Mouse (Mus musculus): ENCODE data around the gene Rprml. TPM values are rescaled to one million over a fixed set of nuclear protein-coding genes. Genes with fewer than 3 reads are reported as not detected.
A peak's percentile ranks its signal among the peaks of the same experiment; 100 is the strongest.

The Rprml gene
- polyA plus RNA-seq, 1 experiment, result 6.9 TPM

DNA sequence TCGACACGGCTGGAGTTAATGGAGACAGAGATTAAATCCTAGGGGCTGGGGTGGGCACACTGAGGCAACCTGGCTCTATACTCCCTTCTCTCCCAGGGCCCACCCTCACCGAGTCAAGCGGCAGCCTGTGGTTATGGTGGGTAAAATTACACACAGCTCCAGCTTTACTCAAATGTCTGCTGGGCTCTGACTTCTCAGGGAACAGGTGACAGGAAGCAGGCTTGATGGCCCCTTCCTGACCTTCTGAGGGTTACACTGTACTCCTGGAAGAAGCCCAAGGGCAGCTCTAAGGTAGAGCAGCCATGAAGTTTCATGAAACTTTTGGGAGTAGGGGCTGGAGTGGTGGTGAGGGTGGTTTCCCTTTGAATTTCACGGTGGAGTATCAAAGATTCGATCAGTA lies 37.3 kb downstream of the Rprml start:
- DNase-seq, result no peak
- H3K27me3 ChIP-seq (ENCODE audit: control insufficient read depth, insufficient read depth, low read length), result no peaks in the 10 kb centered on the region; the same call in 1 of the 2 replicates
- 89% methylated on average over 6 of the region's 6 CpGs for WGBS
- peaks cover 4% of the 10 kb centered on the region; the same call in 1 of the 2 replicates for H3K4me1 ChIP-seq (ENCODE audit: control insufficient read depth, insufficient read depth, low read length)
- no peak overlapping the region for H3K27ac ChIP-seq (ENCODE audit: insufficient read depth, low read length)
- no peak overlapping the region for H3K4me3 ChIP-seq (replicated peaks; ENCODE audit: insufficient read depth, low read depth, low read length)
- no peak for TF ChIP-seq CTCF (IDR thresholded peaks at IDR 0.05; ENCODE audit: borderline replicate concordance, insufficient read depth, low read depth, low read length)
- no peak for TF ChIP-seq POLR2A (IDR thresholded peaks at IDR 0.05; ENCODE audit: borderline replicate concordance, insufficient read depth, low read length)

DNA sequence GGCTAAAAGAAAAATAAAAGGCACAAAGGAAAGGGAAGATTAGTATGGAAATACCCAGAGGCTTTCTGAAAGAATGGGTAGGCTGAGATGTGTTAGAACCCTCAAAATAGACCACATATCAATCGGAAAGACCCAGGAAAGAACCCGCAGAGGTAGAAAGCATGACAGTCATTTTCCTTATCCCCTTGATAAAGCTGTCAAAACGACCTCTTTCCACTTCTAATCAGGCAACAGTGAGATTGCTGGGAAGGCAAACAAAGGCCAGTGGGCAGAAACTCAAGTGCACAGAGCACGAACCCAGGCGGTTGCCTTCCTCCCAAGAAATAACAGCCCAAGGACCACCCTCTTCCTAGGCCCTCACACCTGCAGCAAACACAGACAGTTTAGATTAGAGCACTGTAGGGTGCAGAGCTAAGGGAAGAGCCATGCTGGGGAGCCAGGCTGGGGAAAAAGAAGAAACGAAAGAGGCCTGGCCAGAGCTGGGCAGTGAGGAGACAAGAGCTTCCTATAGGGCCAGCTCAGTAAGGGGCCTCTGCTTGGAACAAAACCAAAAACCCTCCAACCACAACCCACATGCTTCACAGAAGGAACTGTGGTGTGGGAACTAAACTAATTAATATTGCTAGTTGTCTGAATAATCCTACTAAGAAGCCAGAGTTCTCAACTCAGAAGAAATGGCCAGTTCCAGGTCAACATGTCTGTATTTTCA lies 39.1 kb downstream of the Rprml start:
- H3K4me1 ChIP-seq (ENCODE audit: control insufficient read depth, insufficient read depth, low read length), result peaks cover 4% of the 10 kb centered on the region; the same call in 1 of the 2 replicates
- H3K27ac ChIP-seq (ENCODE audit: insufficient read depth, low read length), result no peak overlapping the region
- no peaks in the 10 kb centered on the region; the same call in 1 of the 2 replicates for H3K27me3 ChIP-seq (ENCODE audit: control insufficient read depth, insufficient read depth, low read length)
- DNase-seq, result no peak
- WGBS, result 43% methylated on average over 6 of the region's 6 CpGs
- no peak overlapping the region for H3K4me3 ChIP-seq (replicated peaks; ENCODE audit: insufficient read depth, low read depth, low read length)
- TF ChIP-seq POLR2A (IDR thresholded peaks at IDR 0.05; ENCODE audit: borderline replicate concordance, insufficient read depth, low read length) (no peak), CTCF (IDR thresholded peaks at IDR 0.05; ENCODE audit: borderline replicate concordance, insufficient read depth, low read depth, low read length) (no peak)

DNA sequence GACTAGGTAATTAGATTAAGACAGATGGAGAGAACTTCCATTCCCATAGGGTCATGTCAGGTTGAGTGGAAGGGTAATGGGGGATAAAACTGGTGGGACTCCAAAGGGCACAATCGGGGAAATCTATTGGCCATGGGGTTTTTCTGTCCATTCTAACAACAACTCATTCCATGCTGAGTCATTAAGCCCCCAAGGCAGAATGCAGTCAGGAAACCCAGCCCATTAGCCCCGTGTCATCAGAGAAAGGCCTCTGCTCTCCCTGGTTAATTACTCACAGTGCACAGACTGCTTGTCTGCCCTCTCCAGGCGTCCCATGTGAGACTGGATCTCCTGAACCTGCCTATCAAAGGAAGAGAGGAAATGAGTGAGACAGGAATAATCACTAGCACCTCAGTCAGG lies 39.6 kb downstream of the Rprml start:
- DNase-seq, result no peak
- TF ChIP-seq POLR2A (IDR thresholded peaks at IDR 0.05; ENCODE audit: borderline replicate concordance, insufficient read depth, low read length) (no peak), CTCF (IDR thresholded peaks at IDR 0.05; ENCODE audit: borderline replicate concordance, insufficient read depth, low read depth, low read length) (no peak)
- H3K27ac ChIP-seq (ENCODE audit: insufficient read depth, low read length), result no peak overlapping the region
- H3K4me3 ChIP-seq (replicated peaks; ENCODE audit: insufficient read depth, low read depth, low read length), result no peak overlapping the region
- H3K4me1 ChIP-seq (ENCODE audit: control insufficient read depth, insufficient read depth, low read length), result peaks cover 4% of the 10 kb centered on the region; the same call in 1 of the 2 replicates
- no peaks in the 10 kb centered on the region; the same call in 1 of the 2 replicates for H3K27me3 ChIP-seq (ENCODE audit: control insufficient read depth, insufficient read depth, low read length)
- 41% methylated on average over 3 of the region's 3 CpGs for WGBS

DNA sequence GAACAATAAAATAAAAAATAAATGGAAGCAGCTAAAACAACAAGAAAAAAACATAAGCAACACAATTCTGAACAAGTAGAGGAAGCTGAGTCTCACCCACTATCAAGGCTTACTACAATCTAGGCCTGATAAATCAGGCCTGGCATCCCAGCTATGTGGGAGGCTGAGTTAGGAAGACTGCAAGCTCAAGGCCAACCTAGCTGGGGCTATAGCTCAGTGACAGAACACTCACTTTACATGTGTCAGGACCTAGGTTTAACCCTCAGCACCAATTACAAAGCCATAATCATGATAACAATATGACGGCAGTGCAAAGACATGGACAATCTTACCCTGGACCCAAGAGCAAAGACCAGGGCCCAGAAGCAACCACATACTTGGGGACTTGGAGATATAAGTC lies 41.7 kb downstream of the Rprml start:
- Histone ChIP-seq H3K27ac (ENCODE audit: insufficient read depth, low read length) (no peak overlapping the region), H3K4me3 (replicated peaks; ENCODE audit: insufficient read depth, low read depth, low read length) (no peak overlapping the region), H3K4me1 (ENCODE audit: control insufficient read depth, insufficient read depth, low read length) (peaks cover 7% of the 10 kb centered on the region; the same call in 1 of the 2 replicates), H3K27me3 (ENCODE audit: control insufficient read depth, insufficient read depth, low read length) (no peaks in the 10 kb centered on the region; the same call in 1 of the 2 replicates)
- DNase-seq, result no peak
- TF ChIP-seq CTCF (IDR thresholded peaks at IDR 0.05; ENCODE audit: borderline replicate concordance, insufficient read depth, low read depth, low read length) (no peak), POLR2A (IDR thresholded peaks at IDR 0.05; ENCODE audit: borderline replicate concordance, insufficient read depth, low read length) (no peak)
- WGBS, result 86% methylated on average over 1 of the region's 1 CpGs

GRCm38 (mm10) chr11:103693241-103693640 lies 43.9 kb downstream of the Rprml start:
- H3K4me3 ChIP-seq (replicated peaks; ENCODE audit: insufficient read depth, low read depth, low read length), result no peak overlapping the region
- WGBS, result 12% methylated on average over 1 of the region's 1 CpGs
- H3K4me1 ChIP-seq (ENCODE audit: control insufficient read depth, insufficient read depth, low read length), result peaks cover 7% of the 10 kb centered on the region; the same call in 1 of the 2 replicates
- TF ChIP-seq POLR2A (IDR thresholded peaks at IDR 0.05; ENCODE audit: borderline replicate concordance, insufficient read depth, low read length), result no peak
- no peak for TF ChIP-seq CTCF (IDR thresholded peaks at IDR 0.05; ENCODE audit: borderline replicate concordance, insufficient read depth, low read depth, low read length)
- H3K27ac ChIP-seq (ENCODE audit: insufficient read depth, low read length), result no peak overlapping the region
- H3K27me3 ChIP-seq (ENCODE audit: control insufficient read depth, insufficient read depth, low read length), result no peaks in the 10 kb centered on the region; the same call in 1 of the 2 replicates
- DNase-seq, result peak; percentile 28 to 35

GRCm38 (mm10) chr11:103696851-103697564 lies 47.6 kb downstream of the Rprml start:
- Histone ChIP-seq H3K4me3 (replicated peaks; ENCODE audit: insufficient read depth, low read depth, low read length) (peak overlapping the region; percentile 87), H3K4me1 (ENCODE audit: control insufficient read depth, insufficient read depth, low read length) (peaks cover 3% of the 10 kb centered on the region; the same call in 1 of the 2 replicates), H3K27me3 (ENCODE audit: control insufficient read depth, insufficient read depth, low read length) (no peaks in the 10 kb centered on the region), H3K27ac (ENCODE audit: insufficient read depth, low read length) (peak overlapping the region; percentile 94; the same call in 1 of the 2 replicates)
- no peak for DNase-seq
- WGBS, result 2% methylated on average over 18 of the region's 18 CpGs
- TF ChIP-seq POLR2A (IDR thresholded peaks at IDR 0.05; ENCODE audit: borderline replicate concordance, insufficient read depth, low read length), result no peak
- no peak for TF ChIP-seq CTCF (IDR thresholded peaks at IDR 0.05; ENCODE audit: borderline replicate concordance, insufficient read depth, low read depth, low read length)

DNA sequence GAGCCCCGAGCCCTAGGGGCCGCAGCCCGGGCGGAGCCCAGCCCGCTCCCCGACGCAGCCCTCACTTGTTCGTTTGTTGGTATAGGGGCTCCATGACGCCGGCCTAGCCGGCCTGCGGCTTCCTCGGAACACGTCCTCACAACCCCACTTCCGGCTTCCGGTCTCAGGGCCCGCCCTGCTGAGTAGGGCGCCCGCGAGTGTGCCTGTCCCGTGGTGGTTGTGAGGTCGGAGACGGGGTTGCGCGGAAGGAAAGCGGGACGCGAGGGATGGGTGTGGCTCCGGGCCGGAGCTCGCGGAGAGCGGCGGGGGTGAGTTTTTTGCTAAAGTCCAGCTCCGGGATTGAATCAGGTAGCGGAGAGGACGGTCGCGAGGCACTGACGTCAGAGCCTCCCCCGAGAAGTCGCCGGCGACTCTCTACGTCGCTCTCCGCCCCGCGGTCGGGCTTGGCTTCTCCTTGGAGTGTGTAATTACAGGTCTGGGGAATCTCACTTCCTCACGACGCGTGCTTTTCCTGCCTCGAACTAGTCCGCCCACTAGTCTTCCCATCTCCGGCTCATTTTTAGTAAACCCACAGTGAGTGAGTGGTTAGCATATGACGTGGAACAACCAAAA lies 48.3 kb downstream of the Rprml start, which contains the start of gene Gosr2:
Gosr2 (minus strand) TSS at position 334 of the 612 bp plus-strand sequence.
- Histone ChIP-seq H3K4me3 (replicated peaks; ENCODE audit: insufficient read depth, low read depth, low read length) (peak within 1 kb of the TSS; percentile 87), H3K27ac (ENCODE audit: insufficient read depth, low read length) (peak within 1 kb of the TSS; percentile 94)
- peak; percentile 69; the same call in 1 of the 2 replicates for TF ChIP-seq POLR2A (IDR thresholded peaks at IDR 0.05; ENCODE audit: borderline replicate concordance, insufficient read depth, low read length)
- no peak for TF ChIP-seq CTCF (IDR thresholded peaks at IDR 0.05; ENCODE audit: borderline replicate concordance, insufficient read depth, low read depth, low read length)

More for the DNA sequence above, 48.3 kb downstream of the Rprml start, which contains the start of gene Gosr2:
- Histone ChIP-seq H3K27me3 (ENCODE audit: control insufficient read depth, insufficient read depth, low read length) (no peaks in the 10 kb centered on the region), H3K4me1 (ENCODE audit: control insufficient read depth, insufficient read depth, low read length) (peaks cover 3% of the 10 kb centered on the region; the same call in 1 of the 2 replicates)
- peak; percentile 90 to 95 for DNase-seq
- WGBS, result under 1% methylated on average over 57 of the region's 57 CpGs

All from cerebellum, adult 2 months (tissue).